Mouse (Mus musculus): ENCODE results near the gene Plac9a.

GRCm38 (mm10) chr14:25840961-25841360 lies 61.9 kb downstream of the Plac9a start:
- TF ChIP-seq POLR2A (IDR thresholded peaks at IDR 0.05; ENCODE audit: insufficient read length, low read depth) (no peak), TCF3 (IDR thresholded peaks at IDR 0.05; ENCODE audit: insufficient read length, low read depth) (no peak), MYOG (IDR thresholded peaks at IDR 0.05; ENCODE audit: control insufficient read depth in 1 of 3, insufficient read depth in 1 of 3, insufficient read length in 2 of 3, low read depth in 2 of 3) (no peak), REST (IDR thresholded peaks at IDR 0.05; ENCODE audit: insufficient read depth, insufficient read length) (no peak), CEBPB (IDR thresholded peaks at IDR 0.05; ENCODE audit: insufficient read depth, poor library complexity, severe bottlenecking) (no peak), POLR2AphosphoS2 (IDR thresholded peaks at IDR 0.05; ENCODE audit: insufficient read length, low read depth) (no peak), USF1 (IDR thresholded peaks at IDR 0.05; ENCODE audit: low read depth) (no peak), TCF12 (IDR thresholded peaks at IDR 0.05; ENCODE audit: insufficient read depth, poor library complexity, severe bottlenecking) (no peak), E2F4 (IDR thresholded peaks at IDR 0.05; ENCODE audit: insufficient read depth) (no peak), MAX (IDR thresholded peaks at IDR 0.05; ENCODE audit: low read depth) (no peak)

Measured in myocyte (in vitro differentiated cells).